Mouse (Mus musculus): Measurements from ENCODE around the gene Tut1.

GRCm38 (mm10) chr19:8991245-8991870 lies 37.7 kb downstream of the Tut1 start:
- TF ChIP-seq CTCF (IDR thresholded peaks at IDR 0.05; ENCODE audit: control insufficient read depth, insufficient read depth, low read length) (no peak), POLR2A (IDR thresholded peaks at IDR 0.05; ENCODE audit: borderline replicate concordance, control insufficient read depth, low read depth, low read length) (no peak)
